Mouse (Mus musculus): Measurements from ENCODE around the gene Tmem262.
"Not testable (repeated sequence)": the region's sequence is repeated elsewhere in the genome, so short reads cannot be mapped to it uniquely, and the experiment has no call there.

Tmem262 gene

GRCm38 (mm10) chr19:6079983-6080480, at the start of gene Tmem262:
Gene Tmem262 (plus strand): TSS chr19:6080033.
- no peak for DNase-seq

GRCm38 (mm10) chr19:6030520-6031280, 49.1 kb upstream of the Tmem262 start:
- DNase-seq, result no peak

GRCm38 (mm10) chr19:6035966-6036585, 43.8 kb upstream of the Tmem262 start:
- DNase-seq, result no peak

GRCm38 (mm10) chr19:6037695-6038094, 42.1 kb upstream of the Tmem262 start:
- no peak for DNase-seq

- no peak for DNase-seq
These were observed 41.5 kb upstream of the Tmem262 start for GRCm38 (mm10) chr19:6038326-6038725.

- DNase-seq, result no peak
These were observed 39.8 kb upstream of the Tmem262 start for GRCm38 (mm10) chr19:6040002-6040401.

GRCm38 (mm10) chr19:6042293-6042692, 37.5 kb upstream of the Tmem262 start:
- no peak for DNase-seq

GRCm38 (mm10) chr19:6044102-6044501, 35.7 kb upstream of the Tmem262 start:
- not testable (repeated sequence) for DNase-seq

GRCm38 (mm10) chr19:6045366-6046293, 34.2 kb upstream of the Tmem262 start:
- DNase-seq, result no peak

GRCm38 (mm10) chr19:6046294-6047153, 33.3 kb upstream of the Tmem262 start, which contains the start of gene Syvn1:
Gene Syvn1 (plus strand): TSS chr19:6046576.
- peak; percentile 88 for DNase-seq

GRCm38 (mm10) chr19:6047154-6047898, 32.5 kb upstream of the Tmem262 start:
- DNase-seq, result no peak

- DNase-seq, result no peak
These were observed 32.0 kb upstream of the Tmem262 start for GRCm38 (mm10) chr19:6047899-6048166.

GRCm38 (mm10) chr19:6048681-6049410, 31.0 kb upstream of the Tmem262 start:
- no peak for DNase-seq

GRCm38 (mm10) chr19:6052516-6052915, 27.3 kb upstream of the Tmem262 start:
- DNase-seq, result no peak

- no peak for DNase-seq
These were observed 25.5 kb upstream of the Tmem262 start for GRCm38 (mm10) chr19:6054296-6054695.

GRCm38 (mm10) chr19:6056696-6057095, 23.1 kb upstream of the Tmem262 start:
- no peak for DNase-seq

- DNase-seq, result peak; percentile 99
These were observed 22.3 kb upstream of the Tmem262 start, which contains the start of the genes Mrpl49 and Fau for GRCm38 (mm10) chr19:6057313-6058096. Gene Mrpl49 (minus strand): TSS chr19:6057785. Gene Fau (plus strand): TSS chr19:6057844.

GRCm38 (mm10) chr19:6058513-6058912, 21.3 kb upstream of the Tmem262 start:
- no peak for DNase-seq

- DNase-seq, result no peak
These were observed 20.9 kb upstream of the Tmem262 start for GRCm38 (mm10) chr19:6058966-6059365.

GRCm38 (mm10) chr19:6061021-6061533, 18.8 kb upstream of the Tmem262 start, which contains the start of gene Znhit2:
Gene Znhit2 (plus strand): TSS chr19:6061192.
- peak; percentile 95 for DNase-seq

Data from lung, postnatal 14 days (tissue).